Mouse (Mus musculus): ENCODE measurements around the gene Cacna2d3.
A peak's percentile ranks its signal among the peaks of the same experiment; 100 is the strongest.

Cacna2d3 gene

DNA sequence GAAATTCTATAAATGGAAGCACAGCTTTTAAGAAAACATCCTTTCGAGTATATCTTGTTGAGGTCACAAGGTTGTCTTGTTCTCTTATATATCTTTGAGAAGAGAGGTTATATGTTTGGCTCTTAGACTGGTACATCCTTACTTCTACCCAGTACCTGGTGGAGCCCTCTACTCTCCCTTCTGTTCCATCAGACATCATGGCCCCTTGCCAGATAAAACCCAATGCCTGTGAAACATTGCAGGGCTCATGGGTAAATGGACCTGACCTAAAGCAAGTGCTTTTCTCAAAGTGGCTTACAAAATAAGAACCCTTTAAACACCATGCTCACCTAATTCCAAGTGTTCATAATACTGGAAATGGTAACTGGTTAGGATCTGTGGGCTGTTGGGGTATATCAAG, 660.2 kb downstream of the Cacna2d3 start:
- DNase-seq (ENCODE audit: low spot score), result no peak

DNA sequence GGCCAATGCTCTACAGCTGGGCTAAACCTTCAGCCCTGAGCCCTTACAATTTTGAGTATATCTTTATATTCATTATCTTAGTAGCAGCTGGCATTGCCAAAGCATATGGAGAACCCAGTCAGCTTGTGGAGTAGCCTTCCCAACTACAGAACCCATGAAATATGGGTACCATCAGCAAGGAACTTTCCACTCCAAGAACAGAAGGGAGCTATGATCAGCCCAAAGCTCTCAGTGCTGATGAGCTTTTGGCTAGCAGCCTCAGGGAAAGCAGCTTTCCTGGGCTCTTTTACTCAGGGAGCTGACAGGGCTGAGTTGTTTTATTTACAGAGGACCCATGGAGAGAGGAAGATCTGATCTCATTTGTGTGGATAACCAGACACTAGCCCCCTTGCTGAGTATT, 661.0 kb downstream of the Cacna2d3 start:
- no peak for DNase-seq (ENCODE audit: low spot score)

DNA sequence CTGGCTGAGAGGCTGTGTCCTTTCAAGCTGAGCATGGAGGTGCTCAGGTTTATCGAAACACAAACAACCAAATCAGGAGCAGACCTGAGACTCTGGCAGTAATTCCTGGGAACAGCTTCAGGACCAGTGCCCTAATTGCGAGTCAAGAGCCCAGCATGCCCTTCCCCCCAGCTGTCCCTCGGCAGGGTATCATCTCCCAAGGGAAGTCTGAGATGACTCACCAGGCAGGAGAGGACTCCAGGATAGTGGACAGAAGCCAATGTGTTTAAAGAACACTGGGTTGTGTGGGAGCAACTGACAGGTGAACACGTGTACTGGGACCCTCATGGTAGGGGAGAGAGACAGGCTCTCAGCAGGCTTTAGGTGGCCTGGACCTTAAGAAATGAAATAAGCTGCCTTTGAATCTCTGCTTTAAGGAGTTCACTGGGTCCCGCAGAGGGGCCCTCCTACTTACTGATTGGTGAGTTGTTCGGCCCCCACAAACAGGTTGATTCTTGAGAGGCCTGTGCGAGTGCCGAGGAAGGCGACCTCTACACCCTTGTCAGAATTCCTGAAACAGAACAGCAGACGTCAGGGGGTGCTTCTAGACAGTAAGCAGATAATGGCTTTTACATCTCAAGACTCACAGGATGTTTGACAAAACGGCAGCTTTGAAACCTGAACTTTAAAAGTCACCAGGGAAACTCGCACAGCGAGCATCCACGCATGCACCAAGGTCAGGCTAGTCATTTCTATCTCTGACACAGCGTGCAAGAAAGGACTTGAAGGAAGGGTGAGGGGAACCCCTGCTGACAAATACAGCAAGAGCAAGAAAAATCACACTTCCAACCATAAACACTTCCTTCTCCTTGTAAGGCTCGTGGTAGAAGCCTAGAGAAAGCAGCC, 669.5 kb downstream of the Cacna2d3 start:
- no peak for DNase-seq (ENCODE audit: low spot score)

DNA sequence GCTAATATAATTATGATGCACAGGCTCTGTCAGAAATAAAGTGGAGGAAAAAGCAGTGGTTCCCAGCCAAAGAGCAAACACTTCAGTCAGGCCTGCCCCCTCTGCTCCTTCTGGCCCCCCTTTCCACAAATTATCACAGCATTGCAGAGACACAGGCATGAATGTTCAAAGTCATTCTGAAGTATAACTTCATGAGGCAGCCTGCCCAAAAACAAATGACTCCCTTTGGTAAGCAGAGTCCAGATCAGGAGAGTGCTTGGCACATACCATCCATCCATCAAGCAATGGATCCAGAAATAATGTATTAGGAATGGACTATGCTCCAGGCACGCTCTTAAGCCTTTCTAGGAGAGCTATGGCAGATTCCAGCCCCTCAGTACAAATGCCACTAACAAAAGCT, 679.3 kb downstream of the Cacna2d3 start:
- no peak for DNase-seq (ENCODE audit: low spot score)

DNA sequence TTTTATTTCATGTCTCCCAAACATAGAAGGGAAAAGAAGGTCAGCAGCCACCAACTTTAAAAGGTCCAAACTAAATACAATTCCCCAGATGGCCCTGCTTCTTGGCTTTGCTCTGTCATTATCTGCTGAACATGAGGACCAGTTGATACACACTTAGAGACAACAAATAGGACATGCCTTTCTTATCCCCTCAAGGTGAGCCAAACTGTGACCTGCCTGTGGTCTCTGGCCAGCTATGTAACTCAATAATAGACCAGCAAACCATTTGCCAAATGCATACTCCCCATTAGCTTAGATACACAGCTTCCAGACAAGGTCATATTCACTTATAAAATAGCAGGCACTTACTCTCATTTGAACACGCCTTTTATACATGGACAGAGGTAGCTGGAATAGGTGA, 680.2 kb downstream of the Cacna2d3 start:
- no peak for DNase-seq (ENCODE audit: low spot score)

DNA sequence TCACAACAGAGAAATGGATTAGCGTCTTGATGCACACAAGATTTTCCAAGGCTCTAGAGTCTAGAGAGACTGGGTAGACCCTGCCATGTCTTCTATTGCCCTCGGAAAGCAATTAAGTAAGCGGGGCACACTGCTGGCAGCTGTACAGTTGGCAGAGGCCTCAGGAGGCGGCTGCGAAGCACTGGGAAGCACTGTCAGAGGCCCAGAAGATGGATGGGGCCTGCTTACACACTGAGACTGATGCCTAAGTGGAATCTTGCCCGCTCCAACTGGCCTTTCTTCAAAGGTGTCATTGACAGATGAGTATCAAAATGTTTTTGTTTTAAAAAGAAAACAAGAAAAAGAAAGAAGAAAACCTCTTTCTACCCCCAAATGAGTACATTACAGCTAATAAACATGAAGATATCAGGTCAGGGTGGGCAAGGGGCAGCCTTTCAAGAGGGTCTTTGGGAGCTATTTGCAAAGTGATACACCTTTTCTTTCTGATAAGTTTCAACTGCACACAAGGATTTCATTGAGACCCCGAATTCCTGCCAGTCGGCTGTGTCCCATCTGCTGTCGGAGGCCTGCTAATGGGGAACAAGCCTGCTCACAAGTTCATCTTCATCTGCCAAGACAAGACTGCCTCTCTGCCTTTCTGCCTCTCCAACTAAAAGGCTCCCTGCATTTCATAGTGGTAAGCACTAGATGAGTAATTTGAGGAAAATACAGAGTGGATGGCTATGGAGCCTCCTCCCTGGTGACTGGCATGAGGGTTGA, 680.9 kb downstream of the Cacna2d3 start:
- DNase-seq (ENCODE audit: low spot score), result peak; percentile 26

DNA sequence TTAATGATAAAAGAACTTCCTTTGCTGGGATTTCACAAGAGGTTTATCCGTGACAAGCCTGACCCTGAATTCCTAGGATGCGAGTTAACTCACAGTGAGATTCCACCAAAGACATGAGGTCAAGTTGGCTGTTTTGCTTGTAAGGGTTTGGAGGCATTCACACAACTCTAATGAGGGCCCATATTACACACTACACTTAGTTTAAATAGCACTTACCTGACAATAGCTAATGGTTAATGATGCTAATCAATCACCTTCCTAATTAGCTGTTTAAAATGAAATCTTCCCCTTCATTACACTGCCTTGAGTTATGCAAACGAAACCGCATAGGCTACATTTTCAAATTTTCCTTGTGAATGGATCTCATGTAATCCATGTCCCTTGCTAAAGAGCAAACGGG, 683.4 kb downstream of the Cacna2d3 start:
- no peak for DNase-seq (ENCODE audit: low spot score)

DNA sequence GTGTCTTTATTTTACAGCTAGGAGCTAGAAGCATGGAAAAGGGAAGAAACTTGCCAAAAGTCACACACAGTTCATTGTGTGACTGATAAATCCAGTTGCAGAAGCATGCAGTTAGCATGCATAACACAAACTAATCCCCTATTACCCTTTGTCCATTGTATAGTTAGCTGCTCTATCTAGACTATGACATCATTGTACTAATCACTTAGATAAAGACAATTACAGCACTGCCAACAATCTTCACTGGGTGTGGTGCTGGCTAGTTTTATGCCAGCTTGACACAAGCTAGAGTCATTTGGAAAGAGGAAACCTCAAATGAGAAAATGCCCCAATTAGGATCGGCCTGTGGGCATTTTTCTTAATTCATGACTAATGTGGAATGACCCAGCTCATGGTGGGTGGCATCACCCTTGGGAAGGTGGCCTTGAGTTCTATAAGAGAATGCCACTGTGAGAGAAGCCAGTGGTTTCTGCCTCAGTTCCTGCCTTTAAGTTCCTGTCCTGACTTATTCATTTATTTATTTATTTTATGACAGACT, 689.7 kb downstream of the Cacna2d3 start:
- no peak for DNase-seq (ENCODE audit: low spot score)

DNA sequence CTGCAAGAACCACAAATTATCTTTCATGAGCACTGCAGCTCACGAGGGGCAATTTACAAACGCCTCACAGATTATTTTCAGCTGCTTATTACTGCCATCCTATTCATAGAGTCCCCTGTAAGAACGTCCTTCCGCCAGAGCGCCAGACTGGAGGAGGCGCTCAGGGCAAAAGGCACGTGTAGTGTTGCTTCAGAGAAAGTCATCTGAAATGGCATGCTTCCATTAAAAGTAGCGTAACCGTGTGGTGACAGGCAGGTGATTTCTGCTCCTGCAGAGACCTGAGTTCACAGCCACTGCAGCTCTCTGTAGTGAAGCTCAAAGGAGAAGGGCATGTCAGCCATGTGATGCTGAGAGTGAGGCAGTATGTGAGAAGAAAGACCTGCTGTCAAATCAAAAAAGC, 691.1 kb downstream of the Cacna2d3 start:
- DNase-seq (ENCODE audit: low spot score), result no peak

DNA sequence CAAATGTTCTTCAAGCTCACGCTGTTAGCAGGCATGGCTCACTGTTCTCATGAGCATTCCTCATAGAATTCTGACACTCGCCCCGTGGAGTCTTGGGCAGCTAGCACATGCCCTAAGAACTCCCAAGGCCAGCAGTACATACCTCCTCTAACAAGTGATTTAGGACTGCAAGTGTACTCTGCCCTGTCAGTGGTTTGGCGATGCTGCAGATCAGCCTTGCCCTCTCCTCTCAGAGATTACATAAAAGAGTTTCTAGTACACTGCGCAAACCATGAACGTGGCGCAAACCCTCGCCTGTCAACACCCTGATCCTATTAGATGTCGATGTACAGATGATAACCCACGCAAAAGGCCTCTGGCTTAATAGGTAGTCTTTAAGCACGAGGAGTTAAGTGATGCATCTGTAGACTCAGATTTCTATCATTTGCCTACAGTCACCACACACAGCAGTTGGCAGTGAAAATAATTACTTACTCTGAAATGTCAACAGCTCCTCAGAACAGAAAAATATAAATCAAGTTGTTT, 691.7 kb downstream of the Cacna2d3 start:
- no peak for DNase-seq (ENCODE audit: low spot score)

DNA sequence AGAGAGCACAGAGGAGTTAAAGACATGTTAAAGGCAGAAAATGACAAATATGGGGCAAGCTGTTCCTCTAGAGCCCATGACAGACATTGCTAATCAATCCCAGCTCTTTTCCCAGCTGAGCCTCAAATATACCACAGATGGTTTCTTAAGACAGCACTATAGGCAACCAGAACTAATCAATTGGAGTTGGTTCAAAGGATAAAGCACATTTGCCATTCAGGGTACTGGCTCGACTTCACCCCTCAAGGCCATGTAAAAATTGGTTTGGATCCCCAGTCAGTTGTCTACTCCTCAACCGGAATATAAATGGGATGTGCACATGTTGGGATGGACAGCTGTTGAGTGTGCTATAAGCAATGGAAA, 692.6 kb downstream of the Cacna2d3 start:
- DNase-seq (ENCODE audit: low spot score), result no peak

DNA sequence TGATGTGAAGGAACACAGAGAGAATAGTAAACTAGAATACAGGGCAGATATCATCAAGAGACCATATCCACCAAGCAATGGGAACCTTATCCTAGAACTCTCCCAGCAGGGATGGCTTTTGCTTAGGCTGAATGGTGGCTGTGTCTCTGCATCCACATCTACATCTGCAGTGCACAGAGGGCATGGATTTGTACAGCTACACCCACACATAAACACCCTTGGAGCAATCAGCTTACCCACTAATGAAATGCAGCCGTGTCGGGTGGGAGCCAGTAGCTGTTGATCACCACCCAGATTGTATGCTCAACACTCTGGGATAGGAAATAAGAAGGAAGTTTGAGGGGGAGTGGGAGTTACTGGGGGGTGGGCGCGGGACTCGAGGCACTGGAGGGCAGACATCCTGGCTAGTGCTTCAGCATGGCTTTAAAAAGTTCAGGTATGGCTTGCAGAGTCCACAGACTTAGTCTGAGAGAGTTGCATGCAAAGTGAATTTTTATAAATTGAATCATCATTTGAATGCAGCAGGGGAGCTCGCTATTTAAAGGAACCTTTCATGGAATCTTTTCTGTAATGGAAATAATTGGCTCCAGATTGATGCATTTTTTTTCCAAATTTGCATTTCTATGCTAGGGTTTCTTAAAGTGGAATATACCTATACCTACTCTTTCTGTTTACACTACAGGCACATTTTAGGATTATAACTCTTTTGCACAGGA, 693.1 kb downstream of the Cacna2d3 start:
- DNase-seq (ENCODE audit: low spot score), result no peak

DNA sequence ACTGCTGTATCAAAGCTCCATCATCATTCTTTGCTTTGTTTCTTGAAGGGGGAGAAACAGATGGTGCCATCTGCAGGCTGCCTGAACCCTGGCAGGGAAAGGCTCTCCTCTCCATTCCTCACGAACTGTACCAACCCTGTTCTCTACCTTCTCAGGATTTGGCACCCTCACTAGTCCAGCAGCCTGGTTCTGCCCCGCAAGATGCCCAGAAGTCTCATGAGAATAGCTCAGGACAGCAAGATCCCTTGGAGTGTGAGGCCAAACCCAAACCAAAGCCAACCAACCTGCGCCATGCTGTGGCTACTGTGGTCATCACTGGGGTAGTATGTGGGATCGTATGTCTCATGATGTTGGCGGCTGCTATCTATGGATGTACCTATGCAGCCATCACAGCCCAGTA, 694.4 kb downstream of the Cacna2d3 start:
- DNase-seq (ENCODE audit: low spot score), result no peak

DNA sequence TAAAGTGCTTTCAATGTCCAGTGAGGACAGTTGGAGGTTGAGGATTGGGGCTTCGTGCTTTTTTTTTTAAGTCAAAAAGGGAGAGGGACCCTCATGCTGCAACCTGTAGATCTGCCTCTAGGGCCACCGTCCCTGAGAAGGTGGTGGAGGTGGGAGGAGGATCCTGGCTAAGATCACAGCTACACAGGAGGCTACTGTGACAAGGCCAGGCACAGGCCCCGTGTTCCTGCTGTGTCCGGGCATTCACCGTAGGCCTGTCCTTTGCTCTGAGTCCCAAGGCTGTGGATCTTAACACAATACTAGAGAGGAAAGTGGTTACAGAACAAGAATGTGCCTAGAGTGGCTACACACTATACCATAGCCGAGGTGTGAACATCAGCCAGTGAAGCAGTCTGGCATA, 696.3 kb downstream of the Cacna2d3 start:
- DNase-seq (ENCODE audit: low spot score), result no peak

DNA sequence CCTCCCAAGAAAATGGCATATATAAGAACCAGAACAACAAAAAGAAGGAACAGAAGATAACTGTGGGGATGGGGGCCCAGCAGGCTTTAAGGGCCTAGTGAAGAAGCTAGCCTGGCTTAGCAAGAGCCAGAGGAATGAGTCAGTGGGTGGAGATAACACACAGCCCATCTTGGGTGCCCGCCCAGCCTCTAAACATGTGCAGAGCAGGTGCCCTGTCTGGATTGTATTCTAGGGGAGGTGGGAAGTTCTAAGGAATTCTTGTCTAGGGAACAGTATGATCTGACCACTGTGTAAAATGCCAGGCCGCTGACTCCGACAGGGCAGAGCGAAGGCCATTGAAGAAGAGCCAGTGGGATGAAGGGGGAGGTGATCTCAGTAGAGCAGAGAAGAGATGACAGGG, 698.4 kb downstream of the Cacna2d3 start:
- no peak for DNase-seq (ENCODE audit: low spot score)

DNA sequence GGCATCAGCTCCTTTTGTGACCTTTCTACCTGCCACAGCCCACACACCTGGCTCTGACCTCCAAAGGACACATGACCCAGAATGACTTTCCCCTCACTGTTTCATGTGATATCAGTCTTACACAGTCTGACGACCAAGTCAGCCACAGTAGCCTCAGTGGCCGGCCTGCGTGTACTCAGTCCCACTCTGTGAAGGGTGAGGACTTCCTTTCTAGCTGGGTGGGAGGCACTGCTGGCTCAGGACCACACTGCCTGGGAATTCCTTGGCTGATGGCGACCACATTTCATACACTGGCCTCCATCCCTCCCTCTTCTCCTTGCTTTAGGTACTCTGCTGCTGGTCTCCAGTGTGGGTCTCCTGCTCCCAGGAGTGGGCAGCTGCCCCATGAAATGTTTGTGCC, 700.4 kb downstream of the Cacna2d3 start:
- DNase-seq (ENCODE audit: low spot score), result no peak

DNA sequence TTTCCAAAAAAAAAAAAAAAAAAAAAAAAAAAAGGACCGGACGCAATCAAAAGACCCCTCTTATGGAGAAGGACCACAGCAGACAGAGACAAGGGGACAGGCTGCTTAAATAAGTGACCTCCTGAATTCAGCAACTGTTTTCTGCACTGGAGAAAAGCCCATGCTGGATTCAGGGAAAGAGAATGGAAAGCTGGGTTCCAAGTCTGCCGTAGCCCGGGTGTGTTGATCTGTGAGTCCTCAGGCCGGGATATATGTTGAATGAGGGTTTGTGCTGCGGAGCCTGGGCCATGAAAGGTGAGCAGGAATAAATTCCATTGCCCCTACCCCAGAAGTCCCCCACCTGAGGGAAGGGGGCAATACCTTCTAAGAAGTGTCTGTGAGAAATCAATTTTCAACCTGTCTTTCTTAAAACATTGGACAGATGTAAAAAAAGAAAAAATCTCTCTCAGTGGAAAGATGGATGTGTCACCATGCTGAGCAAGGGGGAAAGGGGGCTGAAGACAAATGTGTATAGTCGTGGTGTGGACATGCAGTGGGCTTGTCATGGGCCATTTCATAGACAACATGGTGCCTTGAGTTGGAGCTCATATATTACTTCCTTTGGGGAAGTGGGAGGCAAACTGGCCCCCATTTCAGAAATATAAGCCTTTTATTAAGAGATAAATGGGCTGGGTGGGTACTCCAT, 703.2 kb downstream of the Cacna2d3 start:
- DNase-seq (ENCODE audit: low spot score), result no peak

DNA sequence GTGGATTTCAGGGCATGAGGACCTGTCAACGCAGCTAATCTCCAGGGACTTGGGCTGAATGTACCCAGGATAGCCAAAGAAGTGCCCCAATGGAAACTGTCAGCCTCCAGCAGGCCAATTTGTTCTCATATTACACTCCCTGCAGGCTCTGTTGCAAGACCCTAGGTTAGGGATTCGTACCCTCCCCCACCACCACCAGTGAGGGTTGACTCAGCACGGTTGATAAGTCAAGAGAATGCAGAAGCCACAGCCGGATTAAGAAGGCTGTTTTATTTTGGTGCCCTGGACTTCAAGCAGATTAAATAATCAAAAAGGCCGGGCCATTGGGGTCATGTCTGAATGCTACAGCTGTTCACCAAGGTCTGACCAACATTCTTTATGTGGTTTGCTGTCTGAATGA, 703.8 kb downstream of the Cacna2d3 start, which contains the start of gene Lrtm1:
Gene Lrtm1 (plus strand): TSS at position 326 of the 400 bp plus-strand sequence.
- no peak for DNase-seq (ENCODE audit: low spot score)

DNA sequence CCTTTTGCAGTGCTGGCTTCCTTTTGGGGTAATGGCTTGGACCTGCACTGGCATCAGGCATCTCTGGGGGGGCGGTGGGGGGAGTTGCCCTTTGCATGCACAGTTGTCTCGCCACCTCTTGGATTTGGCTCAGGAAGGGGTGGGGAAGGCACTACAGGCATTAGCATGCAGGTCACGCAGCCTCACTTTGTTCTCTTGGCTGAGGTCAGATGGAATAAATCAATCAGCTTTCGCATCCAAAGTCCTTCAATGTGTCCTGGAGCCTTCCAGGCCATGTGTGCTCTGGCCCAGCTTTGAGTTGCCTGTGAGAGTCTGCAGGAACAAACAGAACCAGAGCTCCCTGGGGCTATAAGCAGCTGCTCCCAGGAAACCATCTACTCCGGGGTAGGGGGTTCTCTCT, 705.8 kb downstream of the Cacna2d3 start:
- DNase-seq (ENCODE audit: low spot score), result no peak

DNA sequence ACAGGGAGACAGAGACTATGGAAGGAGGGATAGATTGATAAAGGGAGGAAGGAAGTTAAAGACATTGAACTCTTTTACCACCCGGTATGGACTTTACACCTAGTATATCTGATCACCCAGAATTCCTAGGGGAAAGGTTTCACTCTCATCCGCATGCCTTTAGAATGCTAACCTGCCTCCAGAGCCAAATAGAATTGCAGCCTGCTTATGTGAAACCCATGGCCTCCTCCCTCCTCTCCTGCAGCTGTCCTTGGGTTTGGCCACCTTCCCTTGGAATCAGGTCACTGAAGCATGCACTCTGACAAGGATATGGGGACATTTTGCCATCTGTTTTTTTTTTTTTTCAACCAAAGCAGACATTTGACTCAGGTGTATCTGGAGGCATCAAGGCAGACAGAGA, 707.0 kb downstream of the Cacna2d3 start:
- DNase-seq (ENCODE audit: low spot score), result no peak

DNA sequence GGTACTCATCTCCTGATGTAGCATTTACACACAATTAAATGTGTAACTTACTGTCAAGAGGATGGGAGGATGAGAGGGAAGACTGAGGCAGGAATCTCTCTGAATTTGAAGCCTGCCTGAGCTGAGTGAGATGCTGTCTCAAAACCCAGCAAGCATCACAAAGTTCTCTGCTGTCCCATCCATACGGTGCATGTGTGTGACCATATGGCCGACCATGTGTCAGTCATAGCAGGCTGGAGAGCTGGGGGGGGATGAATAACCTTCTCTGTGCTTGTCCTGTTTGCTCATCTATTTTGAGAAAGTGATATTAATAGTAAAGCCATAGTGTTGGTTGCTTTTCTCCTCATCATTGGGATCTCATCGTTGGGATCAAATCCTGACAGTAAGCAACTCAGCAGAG, 708.5 kb downstream of the Cacna2d3 start:
- DNase-seq (ENCODE audit: low spot score), result no peak

DNA sequence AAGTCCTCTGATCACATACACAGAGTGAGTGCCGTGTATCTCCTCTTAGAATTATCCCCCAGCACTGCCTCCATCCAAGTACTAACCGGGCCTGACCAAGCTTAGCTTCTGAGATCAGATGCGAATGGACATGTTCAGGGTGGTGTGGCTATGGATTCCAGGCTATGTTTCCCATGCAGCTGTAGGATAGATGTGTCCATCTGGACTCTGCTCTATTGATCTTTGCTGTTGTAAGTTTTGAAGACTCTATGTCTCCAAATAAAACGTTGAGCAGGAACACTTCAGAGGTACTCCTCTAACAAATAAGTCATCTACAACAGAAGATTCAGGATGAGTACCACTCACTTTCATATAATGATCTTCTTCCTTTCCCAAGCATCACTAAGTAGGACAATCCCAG, 712.0 kb downstream of the Cacna2d3 start:
- DNase-seq (ENCODE audit: low spot score), result no peak

Data from ovary, postnatal 14 days (tissue).